Comparison of ENCODE assay signal across 9 mouse cellular contexts in the genomic region with DNA sequence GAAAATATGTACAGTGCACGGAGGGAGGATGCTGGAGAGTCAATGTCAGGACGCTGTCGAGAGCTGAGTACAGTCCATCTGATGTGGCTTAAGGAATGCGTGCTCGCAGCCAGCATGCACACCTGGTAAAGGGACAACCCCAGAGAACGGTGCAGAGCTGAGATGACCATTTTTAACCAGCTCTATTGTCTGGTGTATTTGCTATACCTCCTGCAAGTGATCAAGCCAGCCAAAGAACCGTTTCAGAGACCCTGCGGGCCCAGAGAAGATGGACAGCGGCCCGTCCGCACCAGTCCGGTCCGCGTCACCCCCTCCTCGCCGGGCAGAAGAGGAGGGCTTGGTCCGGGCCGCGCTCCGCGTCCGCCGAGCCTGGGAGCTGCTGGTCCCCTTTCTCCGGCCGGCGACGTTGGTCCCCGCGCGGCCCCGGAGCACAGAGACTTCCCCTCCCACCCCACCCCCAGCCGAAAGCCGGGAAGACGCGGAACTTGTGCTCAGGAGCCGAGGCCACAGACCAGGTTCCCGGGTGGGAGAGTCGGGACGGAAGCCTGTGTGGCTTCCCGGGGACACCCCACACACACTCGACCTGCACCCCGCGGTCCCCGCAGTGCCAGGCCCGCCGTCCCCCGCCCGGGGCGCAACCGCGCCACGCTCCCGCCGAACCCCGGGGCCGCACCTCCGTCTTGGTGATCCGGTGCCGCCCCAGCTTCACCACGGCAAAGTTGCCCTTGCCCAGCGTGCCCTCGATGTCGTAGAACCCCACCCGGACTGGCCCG. TPM values are rescaled to one million over a fixed set of nuclear protein-coding genes. Genes with fewer than 3 reads are reported as not detected.
DNase-seq lines count a peak whose midpoint lies in the region; ATAC-seq and TF ChIP-seq lines count a peak whose summit lies in the region.
"Had no signal": no experiment of that assay in that cellular context is flagged by ENCODE, and none has a peak within 500 bp of the region (broad histone marks: within the 10 kb centered on the region; RNA-seq: fewer than 3 reads in every experiment).

No protein-coding gene starts in this region.

- H3K79me2 ChIP-seq in MEL (ENCODE audit: control insufficient read depth, insufficient read depth, low read length, poor library complexity) = peaks cover 30% of the 10 kb centered on the region

- TF ChIP-seq EP300 in MEL (IDR thresholded peaks at IDR 0.05; ENCODE audit: low read depth in 1 of 2, low read length in 2 of 2) = no peak

- H3K4me1 ChIP-seq in kidney, adult 2 months (ENCODE audit: control insufficient read depth, insufficient read depth, low read length) = no peaks in the 10 kb centered on the region
- H3K4me1 ChIP-seq in MEL (ENCODE audit: control insufficient read depth in 1 of 2, insufficient read depth in 2 of 2, low read length in 2 of 2) = peaks cover 3 to 18% of the 10 kb centered on the region in 2 experiments
- peaks cover 9% of the 10 kb centered on the region; the same call in 1 of the 2 replicates for H3K4me1 ChIP-seq in embryonic facial prominence, embryonic 13.5 days
- no peaks in the 10 kb centered on the region for H3K4me1 ChIP-seq in hindbrain, embryonic 11.5 days (replicated peaks; ENCODE audit: control insufficient read depth, insufficient read depth, low read length)
- 0 out of 2 replicates have a peak, but pooled peaks cover 3% of the 10 kb centered on the region for H3K4me1 ChIP-seq in limb, embryonic 14.5 days (ENCODE audit: control insufficient read depth, insufficient read depth, low read length)
- H3K4me1 ChIP-seq in midbrain, embryonic 16.5 days (ENCODE audit: control insufficient read depth, insufficient read depth, low read length) = peaks cover 13% of the 10 kb centered on the region

- no peak for TF ChIP-seq POLR2A in kidney, adult 2 months (IDR thresholded peaks at IDR 0.05; ENCODE audit: low read depth, low read length)
- TF ChIP-seq POLR2A in MEL (IDR thresholded peaks at IDR 0.05; ENCODE audit: control insufficient read depth in 1 of 2, insufficient read depth in 1 of 2, low read depth in 1 of 2, low read length in 2 of 2, poor library complexity in 1 of 2) = no peak
- TF ChIP-seq POLR2A in limb, embryonic 14.5 days (IDR thresholded peaks at IDR 0.05; ENCODE audit: borderline replicate concordance, extremely low read depth, insufficient read depth, insufficient read length) = no peak

- TF ChIP-seq CTCF in kidney, adult 2 months (conservative IDR thresholded peaks at IDR 0.05; ENCODE audit: insufficient read depth, insufficient read length, low read depth, low read length) = no peak
- no peak for TF ChIP-seq CTCF in MEL (IDR thresholded peaks at IDR 0.05 in 2 of 3, conservative IDR thresholded peaks at IDR 0.05 in 1 of 3; ENCODE audit: control insufficient read depth in 1 of 3, insufficient read depth in 1 of 3, low read depth in 2 of 3, low read length in 3 of 3, poor library complexity in 1 of 3, severe bottlenecking in 1 of 3)

- H3K27me3 ChIP-seq in kidney, adult 2 months (replicated peaks; ENCODE audit: control insufficient read depth, insufficient read depth, low read length) = no peaks in the 10 kb centered on the region
- no peaks in the 10 kb centered on the region for H3K27me3 ChIP-seq in MEL (ENCODE audit: control insufficient read depth in 1 of 2, insufficient read depth in 2 of 2, low read length in 2 of 2)
- no peaks in the 10 kb centered on the region for H3K27me3 ChIP-seq in embryonic facial prominence, embryonic 13.5 days
- no peaks in the 10 kb centered on the region for H3K27me3 ChIP-seq in hindbrain, embryonic 11.5 days (ENCODE audit: control insufficient read depth, insufficient read depth, low read length)
- no peaks in the 10 kb centered on the region for H3K27me3 ChIP-seq in limb, embryonic 14.5 days (ENCODE audit: control insufficient read depth, insufficient read depth, low read length)
- H3K27me3 ChIP-seq in midbrain, embryonic 16.5 days (ENCODE audit: control insufficient read depth, insufficient read depth, low read depth, low read length) = no peaks in the 10 kb centered on the region

- peak overlapping the region; percentile 76 for H3K4me3 ChIP-seq in kidney, adult 2 months (ENCODE audit: insufficient read depth, low read depth, low read length)
- peak overlapping the region; percentile 94 to 100 for H3K4me3 ChIP-seq in MEL (ENCODE audit: control insufficient read depth in 1 of 2, insufficient read depth in 1 of 2, low read depth in 2 of 2, low read length in 2 of 2)
- H3K4me3 ChIP-seq in embryonic facial prominence, embryonic 13.5 days = peak overlapping the region; percentile 71
- H3K4me3 ChIP-seq in hindbrain, embryonic 11.5 days (ENCODE audit: low read depth, low read length) = peak overlapping the region; percentile 83
- peak overlapping the region; percentile 85 for H3K4me3 ChIP-seq in limb, embryonic 14.5 days (replicated peaks; ENCODE audit: low read length)
- H3K4me3 ChIP-seq in midbrain, embryonic 16.5 days (ENCODE audit: low read depth, low read length) = peak overlapping the region; percentile 76

- ATAC-seq in embryonic facial prominence, embryonic 13.5 days (ENCODE audit: insufficient number of reproducible peaks, insufficient read depth, low FRiP score, low TSS enrichment, low read depth) = peak; percentile 50
- peak; percentile 67 for ATAC-seq in hindbrain, embryonic 11.5 days (ENCODE audit: low FRiP score)
- ATAC-seq in limb, embryonic 14.5 days (ENCODE audit: low FRiP score, low read depth) = peak; percentile 45
- ATAC-seq in midbrain, embryonic 16.5 days = peak; percentile 70

- DNase-seq in kidney, adult 2 months = peak; percentile 36
- DNase-seq in kidney, postnatal 4 days = no peak
- peak; percentile 65 for DNase-seq in MEL (ENCODE audit: low read depth, low spot score)
- DNase-seq in hindbrain, embryonic 11.5 days (ENCODE audit: low spot score) = peak; percentile 68
- DNase-seq in limb, embryonic 14.5 days (ENCODE audit: low spot score) = no peak
- DNase-seq in T-cell, adult 2 months (ENCODE audit: low spot score) = no peak

- under 1% methylated on average over 59 of the region's 65 CpGs for WGBS in kidney, adult 2 months
- under 1% methylated on average over 65 of the region's 65 CpGs for WGBS in embryonic facial prominence, embryonic 13.5 days
- WGBS in hindbrain, embryonic 11.5 days = under 1% methylated on average over 60 of the region's 65 CpGs
- WGBS in limb, embryonic 14.5 days = 0% methylated on average over 51 of the region's 65 CpGs
- WGBS in midbrain, embryonic 16.5 days = under 1% methylated on average over 55 of the region's 65 CpGs

- peak overlapping the region; percentile 78 for H3K4me2 ChIP-seq in embryonic facial prominence, embryonic 13.5 days
- H3K4me2 ChIP-seq in hindbrain, embryonic 11.5 days (replicated peaks; ENCODE audit: low read depth, low read length) = peak overlapping the region; percentile 49
- H3K4me2 ChIP-seq in limb, embryonic 14.5 days (replicated peaks; ENCODE audit: low read depth, low read length, severe bottlenecking) = peak overlapping the region; percentile 82
- peak overlapping the region; percentile 54 for H3K4me2 ChIP-seq in midbrain, embryonic 16.5 days (ENCODE audit: low read length)

- peak overlapping the region; percentile 100 for H3K9ac ChIP-seq in MEL (ENCODE audit: control insufficient read depth, low read depth, low read length, poor library complexity, severe bottlenecking)
- peak overlapping the region; percentile 84 for H3K9ac ChIP-seq in embryonic facial prominence, embryonic 13.5 days
- peak overlapping the region; percentile 82 for H3K9ac ChIP-seq in hindbrain, embryonic 11.5 days (ENCODE audit: low read depth, low read length)
- H3K9ac ChIP-seq in limb, embryonic 14.5 days (ENCODE audit: low read depth, low read length, severe bottlenecking) = peak overlapping the region; percentile 89
- peak overlapping the region; percentile 77 for H3K9ac ChIP-seq in midbrain, embryonic 16.5 days (ENCODE audit: low read depth, low read length)

- no peaks in the 10 kb centered on the region for H3K9me3 ChIP-seq in MEL (replicated peaks; ENCODE audit: insufficient read depth, low read length)
- H3K9me3 ChIP-seq in embryonic facial prominence, embryonic 13.5 days = no peaks in the 10 kb centered on the region
- H3K9me3 ChIP-seq in hindbrain, embryonic 11.5 days (ENCODE audit: control insufficient read depth, low read length) = no peaks in the 10 kb centered on the region
- H3K9me3 ChIP-seq in limb, embryonic 14.5 days (ENCODE audit: control insufficient read depth, low read length) = no peaks in the 10 kb centered on the region
- H3K9me3 ChIP-seq in midbrain, embryonic 16.5 days (replicated peaks; ENCODE audit: control insufficient read depth, low read length, poor library complexity, severe bottlenecking) = no peaks in the 10 kb centered on the region

- peak overlapping the region; percentile 85 for H3K27ac ChIP-seq in kidney, adult 2 months (ENCODE audit: insufficient read depth, low read depth, low read length)
- H3K27ac ChIP-seq in MEL (ENCODE audit: control insufficient read depth, low read depth, low read length) = peak overlapping the region; percentile 87
- H3K27ac ChIP-seq in embryonic facial prominence, embryonic 13.5 days = peak overlapping the region; percentile 76
- H3K27ac ChIP-seq in hindbrain, embryonic 11.5 days (ENCODE audit: low read depth, low read length) = peak overlapping the region; percentile 56
- peak overlapping the region; percentile 82 for H3K27ac ChIP-seq in limb, embryonic 14.5 days (replicated peaks; ENCODE audit: low read depth, low read length)
- H3K27ac ChIP-seq in midbrain, embryonic 16.5 days (ENCODE audit: low read length) = peak overlapping the region; percentile 78

- no peaks in the 10 kb centered on the region for H3K36me3 ChIP-seq in kidney, adult 2 months (ENCODE audit: control insufficient read depth, insufficient read depth, low read length)
- H3K36me3 ChIP-seq in MEL (ENCODE audit: control insufficient read depth in 1 of 2, insufficient read depth in 2 of 2, low read length in 2 of 2) = peaks cover 0 to 30% of the 10 kb centered on the region in 2 experiments; a peak in 2 of 4 replicates
- H3K36me3 ChIP-seq in embryonic facial prominence, embryonic 13.5 days = no peaks in the 10 kb centered on the region
- no peaks in the 10 kb centered on the region for H3K36me3 ChIP-seq in hindbrain, embryonic 11.5 days (ENCODE audit: control insufficient read depth, insufficient read depth, low read length)
- H3K36me3 ChIP-seq in limb, embryonic 14.5 days (ENCODE audit: control insufficient read depth, insufficient read depth, low read length) = no peaks in the 10 kb centered on the region
- no peaks in the 10 kb centered on the region for H3K36me3 ChIP-seq in midbrain, embryonic 16.5 days (ENCODE audit: control insufficient read depth, insufficient read depth, low read length)

- no peak for TF ChIP-seq RAD21 in MEL (IDR thresholded peaks at IDR 0.05; ENCODE audit: low read depth, low read length)

RNA-seq across cellular contexts. Expression of a gene that starts 0.6 kb away (rescaled TPM):
- 18.5 and 20.0 TPM in 2 replicates for polyA plus RNA-seq in kidney, adult 2 months (2012; rRNA removed)
- 7.5 and 11.0 TPM in 2 replicates for total RNA-seq in MEL (2012; rRNA removed)
- polyA plus RNA-seq in MEL (2012; ENCODE audit: insufficient read depth in 1 of 2, insufficient read length in 2 of 2, low read depth in 1 of 2, low replicate concordance in 2 of 2, missing spikeins in 1 of 2) = 10 to 100 TPM in 1 of 2 experiments, not detected in 1; 12.1 TPM
- polyA plus RNA-seq in embryonic facial prominence, embryonic 13.5 days (2015; fragmentation: Nextera tagmentation; extraction: Ambion mirVana) = 19.4 and 28.1 TPM in 2 replicates
- 14.3 and 15.0 TPM in 2 replicates for polyA plus RNA-seq in hindbrain, embryonic 11.5 days (2014; fragmentation: Nextera tagmentation; extraction: Ambion mirVana)
- polyA plus RNA-seq in limb, embryonic 14.5 days (2012; rRNA removed) = 16.3 and 16.8 TPM in 2 replicates
- 15.8 and 18.7 TPM in 2 replicates for polyA plus RNA-seq in limb, embryonic 14.5 days (2014; fragmentation: Nextera tagmentation; extraction: Ambion mirVana)
- polyA plus RNA-seq in midbrain, embryonic 16.5 days (2015; fragmentation: Nextera tagmentation; extraction: Ambion mirVana) = 19.5 and 20.2 TPM in 2 replicates

RNA-seq across cellular contexts. Expression of a gene that starts 52.4 kb away (rescaled TPM):
- polyA plus RNA-seq in kidney, adult 2 months (2012; rRNA removed) = not detected in 2 replicates
- total RNA-seq in MEL (2012; rRNA removed) = not detected in 2 replicates
- not detected for polyA plus RNA-seq in MEL (2012; ENCODE audit: insufficient read depth in 1 of 2, insufficient read length in 2 of 2, low read depth in 1 of 2, low replicate concordance in 2 of 2, missing spikeins in 1 of 2)
- polyA plus RNA-seq in embryonic facial prominence, embryonic 13.5 days (2015; fragmentation: Nextera tagmentation; extraction: Ambion mirVana) = not detected in 2 replicates
- polyA plus RNA-seq in hindbrain, embryonic 11.5 days (2014; fragmentation: Nextera tagmentation; extraction: Ambion mirVana) = not detected in 2 replicates
- polyA plus RNA-seq in limb, embryonic 14.5 days (2012; rRNA removed) = not detected in 2 replicates
- polyA plus RNA-seq in limb, embryonic 14.5 days (2014; fragmentation: Nextera tagmentation; extraction: Ambion mirVana) = 0.57 TPM in 1 of 2 replicates, not detected in the other
- not detected in 2 replicates for polyA plus RNA-seq in midbrain, embryonic 16.5 days (2015; fragmentation: Nextera tagmentation; extraction: Ambion mirVana)
- polyA plus RNA-seq: frontal cortex, adult 2 months had no signal

Comparison
In these comparisons a context has a peak if more than half of its experiments do, and no peak if none do; other contexts are left out.
1. DNase-seq: peak in kidney, adult 2 months (single experiment), MEL (single experiment) and hindbrain, embryonic 11.5 days (single experiment); none in kidney, postnatal 4 days (0 of 2), limb, embryonic 14.5 days (single experiment) and T-cell, adult 2 months (single experiment).
2. Peak in every context shown above with its lines, with median percentiles within 50 percentile points of each other: H3K27ac ChIP-seq, H3K4me3 ChIP-seq, H3K9ac ChIP-seq, ATAC-seq and H3K4me2 ChIP-seq.